Mouse (Mus musculus) kidney, adult 2 months (tissue): ENCODE data around the gene Foxd3.

Experiments
- CTCF ChIP-seq: fragments of 200-500 bp; conservative IDR thresholded peaks from 2 replicates; pipeline ENCODE4 v1.5.1; 2011; ENCODE audit warnings: low read depth, mild to moderate bottlenecking, control low read depth, low read length, moderate library complexity, mixed read lengths; ENCODE audit not compliant: insufficient read depth, insufficient read length
- POLR2A ChIP-seq: fragments of 200-500 bp; IDR thresholded peaks from one replicate; pipeline ENCODE4 v1.6.1; 2011; ENCODE audit warnings: low read depth, low read length, control low read depth

DNA sequence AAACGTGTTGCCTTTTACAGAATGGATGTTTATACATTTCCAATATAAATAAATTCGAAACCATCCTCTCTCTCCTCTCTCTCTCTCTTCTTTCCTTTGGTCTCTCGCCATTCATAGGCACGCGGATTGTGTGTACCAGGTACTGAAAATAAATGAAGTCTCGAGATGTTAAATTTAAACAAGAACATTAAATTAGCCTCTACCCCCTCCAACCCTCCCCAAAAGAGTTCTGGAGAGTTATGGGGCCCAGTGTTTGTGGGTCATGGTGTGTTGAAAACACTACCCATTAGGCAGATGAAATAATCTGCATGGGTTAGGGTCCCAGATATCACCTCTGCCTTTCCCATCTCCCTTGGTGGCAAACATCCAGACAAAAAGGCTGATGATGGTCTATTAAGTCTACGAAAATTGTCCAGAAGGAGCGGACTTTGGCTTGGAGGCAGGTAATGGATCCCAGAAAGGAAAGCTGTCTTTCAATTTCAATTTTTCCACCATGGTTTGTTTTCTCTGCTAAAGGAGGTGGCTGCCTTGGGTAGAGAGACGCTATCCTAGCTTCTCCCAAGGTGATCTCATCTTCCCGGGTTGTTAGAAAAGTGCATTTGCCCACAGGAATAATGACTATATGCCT, 4.2 kb upstream of the Foxd3 start:
- no peak for TF ChIP-seq CTCF
- TF ChIP-seq POLR2A, result no peak
